Mouse (Mus musculus): ENCODE results near the gene Casq1.
"Not testable (repeated sequence)": the region's sequence is repeated elsewhere in the genome, so short reads cannot be mapped to it uniquely, and the experiment has no call there.

Casq1 gene

GRCm38 (mm10) chr1:172219451-172220406 is at the start of gene Casq1:
Gene Casq1 (minus strand): TSS chr1:172219868.
- in situ Hi-C loops (cut with MseI, MboI): no loop called here

- in situ Hi-C loops (cut with MseI, MboI): no loop called here
Observed at GRCm38 (mm10) chr1:172261477-172262078, 41.9 kb upstream of the Casq1 start, which contains the start of gene Igsf8. Gene Igsf8 (plus strand): TSS chr1:172261641.

GRCm38 (mm10) chr1:172258314-172258713 is 38.6 kb upstream of the Casq1 start, which contains the start of gene Atp1a4:
Gene Atp1a4 (minus strand): TSS chr1:172258414.
- in situ Hi-C loops (cut with MseI, MboI): no loop called here

- in situ Hi-C loops (cut with MseI, MboI): no loop called here
Observed at GRCm38 (mm10) chr1:172247679-172248078, 28.0 kb upstream of the Casq1 start.

GRCm38 (mm10) chr1:172247216-172247615 is 27.5 kb upstream of the Casq1 start:
- in situ Hi-C loops (cut with MseI, MboI): no loop called here

- in situ Hi-C loops (cut with MseI, MboI): not testable (repeated sequence)
Observed at GRCm38 (mm10) chr1:172244645-172245044, 25.0 kb upstream of the Casq1 start.

GRCm38 (mm10) chr1:172243547-172244205 is 24.0 kb upstream of the Casq1 start:
- in situ Hi-C loops (cut with MseI, MboI): no loop called here

GRCm38 (mm10) chr1:172242401-172242800 is 22.7 kb upstream of the Casq1 start:
- in situ Hi-C loops (cut with MseI, MboI): no loop called here

GRCm38 (mm10) chr1:172240945-172241708 is 21.5 kb upstream of the Casq1 start:
- in situ Hi-C loops (cut with MseI, MboI): no loop called here

GRCm38 (mm10) chr1:172229215-172229614 is 9.5 kb upstream of the Casq1 start:
- in situ Hi-C loops (cut with MseI, MboI): no loop called here

GRCm38 (mm10) chr1:172228209-172228608 is 8.5 kb upstream of the Casq1 start:
- in situ Hi-C loops (cut with MseI, MboI): no loop called here

- in situ Hi-C loops (cut with MseI, MboI): no loop called here
Observed at GRCm38 (mm10) chr1:172221297-172222063, 1.8 kb upstream of the Casq1 start.

- in situ Hi-C loops (cut with MseI, MboI): no loop called here
Observed at GRCm38 (mm10) chr1:172220414-172220813, 746 bp upstream of the Casq1 start.

GRCm38 (mm10) chr1:172218164-172218910 is 1.3 kb downstream of the Casq1 start:
- in situ Hi-C loops (cut with MseI, MboI): no loop called here

- in situ Hi-C loops (cut with MseI, MboI): no loop called here
Observed at GRCm38 (mm10) chr1:172217148-172217547, 2.5 kb downstream of the Casq1 start.

GRCm38 (mm10) chr1:172214748-172215147 is 4.9 kb downstream of the Casq1 start:
- in situ Hi-C loops (cut with MseI, MboI): no loop called here

GRCm38 (mm10) chr1:172213771-172214170 is 5.9 kb downstream of the Casq1 start:
- in situ Hi-C loops (cut with MseI, MboI): no loop called here

GRCm38 (mm10) chr1:172212776-172213175 is 6.9 kb downstream of the Casq1 start:
- in situ Hi-C loops (cut with MseI, MboI): no loop called here

GRCm38 (mm10) chr1:172207111-172207584 is 12.5 kb downstream of the Casq1 start:
- in situ Hi-C loops (cut with MseI, MboI): loop anchor here in 1 of 2 experiments (10.0 kb wide), 1 partner anchor 98 kb away; no protein-coding TSS in a partner anchor
